Mouse (Mus musculus): ENCODE data around the gene Igf2r. TPM values are rescaled to one million over a fixed set of nuclear protein-coding genes. Genes with fewer than 3 reads are reported as not detected.
"Not testable (repeated sequence)": the region's sequence is repeated elsewhere in the genome, so short reads cannot be mapped to it uniquely, and the experiment has no call there.

Igf2r gene
- total RNA-seq, 2 experiments from 2014 or later, result 76.5 to 97.4 TPM

GRCm38 (mm10) chr17:12717445-12717844 lies 52.0 kb downstream of the Igf2r start:
- no peak for DNase-seq

- DNase-seq, result peak; percentile 25 to 29
These were observed 54.4 kb downstream of the Igf2r start for GRCm38 (mm10) chr17:12715032-12715431.

GRCm38 (mm10) chr17:12714080-12714561 lies 55.3 kb downstream of the Igf2r start:
- DNase-seq, result no peak

GRCm38 (mm10) chr17:12712993-12713392 lies 56.5 kb downstream of the Igf2r start:
- no peak for DNase-seq

GRCm38 (mm10) chr17:12712191-12712590 lies 57.3 kb downstream of the Igf2r start:
- no peak for DNase-seq

- DNase-seq, result peak; percentile 44 to 55
These were observed 58.5 kb downstream of the Igf2r start for GRCm38 (mm10) chr17:12710976-12711375.

- no peak for DNase-seq
These were observed 59.2 kb downstream of the Igf2r start for GRCm38 (mm10) chr17:12710050-12710780.

- DNase-seq, result no peak
These were observed 61.1 kb downstream of the Igf2r start for GRCm38 (mm10) chr17:12708398-12708797.

GRCm38 (mm10) chr17:12706590-12707049 lies 62.8 kb downstream of the Igf2r start:
- DNase-seq, result no peak

GRCm38 (mm10) chr17:12702901-12703300 lies 66.6 kb downstream of the Igf2r start:
- DNase-seq, result no peak

GRCm38 (mm10) chr17:12700373-12700772 lies 69.1 kb downstream of the Igf2r start:
- DNase-seq, result no peak

GRCm38 (mm10) chr17:12691899-12692298 lies 77.6 kb downstream of the Igf2r start:
- no peak for DNase-seq

GRCm38 (mm10) chr17:12689537-12689936 lies 79.9 kb downstream of the Igf2r start:
- DNase-seq, result peak in 1 of 2 experiments; percentile 42

- DNase-seq, result peak; percentile 81
These were observed 80.9 kb downstream of the Igf2r start for GRCm38 (mm10) chr17:12688427-12689110.

- no peak for DNase-seq
These were observed 84.4 kb downstream of the Igf2r start for GRCm38 (mm10) chr17:12684928-12685624.

GRCm38 (mm10) chr17:12684412-12684811 lies 85.1 kb downstream of the Igf2r start:
- no peak for DNase-seq

- DNase-seq, result no peak
These were observed 85.9 kb downstream of the Igf2r start for GRCm38 (mm10) chr17:12683582-12683981.

GRCm38 (mm10) chr17:12678261-12678660 lies 91.2 kb downstream of the Igf2r start:
- DNase-seq, result no peak

- no peak for DNase-seq
These were observed 92.3 kb downstream of the Igf2r start for GRCm38 (mm10) chr17:12677139-12677538.

GRCm38 (mm10) chr17:12675646-12676045 lies 93.8 kb downstream of the Igf2r start, which contains the start of gene Slc22a1:
Gene Slc22a1 (minus strand): TSS chr17:12675829.
- DNase-seq, result no peak

- DNase-seq, result not testable (repeated sequence)
These were observed 94.5 kb downstream of the Igf2r start for GRCm38 (mm10) chr17:12674980-12675379.

- no peak for DNase-seq
These were observed 95.6 kb downstream of the Igf2r start for GRCm38 (mm10) chr17:12673871-12674270.
